Mouse (Mus musculus) cerebellum, postnatal 36 days (tissue): ENCODE measurements around the gene Myo10.

Source experiments
- DNase-seq, 2 experiments: peaks; one replicate each; pipeline ENCODE4 v3.0.0; 2021 to 2022; ENCODE audit warnings: mixed read lengths in 2 of 2

Myo10 gene

DNA sequence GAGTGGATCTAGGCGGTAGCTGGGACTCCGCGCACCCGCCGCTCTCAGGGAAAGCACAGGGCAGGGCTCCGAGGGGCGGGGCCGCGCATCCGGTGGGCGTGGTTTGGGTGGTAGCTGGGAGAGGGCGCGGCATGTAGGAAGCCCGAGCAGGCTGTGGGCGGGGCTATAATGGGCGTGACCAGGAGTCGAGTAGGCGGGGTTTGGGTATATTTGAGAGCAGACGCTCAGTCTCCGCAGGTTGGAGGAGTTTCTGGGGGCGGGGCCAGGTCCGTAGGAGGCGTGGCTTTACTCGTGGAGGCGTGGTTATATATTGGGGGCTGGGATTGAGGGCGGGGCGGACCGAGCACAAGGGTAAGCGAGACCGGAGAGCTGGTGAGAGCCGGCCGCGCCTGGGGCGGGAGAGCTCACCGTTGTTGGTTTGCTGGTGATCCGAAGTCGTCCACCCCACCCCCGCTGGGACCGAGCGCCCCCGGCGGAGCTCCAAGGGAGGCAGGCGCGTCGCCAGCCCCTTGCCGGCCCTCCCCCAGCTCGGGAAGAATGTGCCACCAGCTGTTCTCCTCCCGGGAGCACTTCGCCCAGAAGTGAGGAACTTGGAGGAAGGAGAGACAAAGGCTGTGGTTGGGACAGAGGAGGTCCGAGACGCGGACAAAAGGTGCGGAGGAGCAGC, at the start of gene Myo10:
Gene Myo10, plus strand, starts transcription at position 326 of the 667 bp plus-strand sequence.
- peak; percentile 96 to 98 for DNase-seq

DNA sequence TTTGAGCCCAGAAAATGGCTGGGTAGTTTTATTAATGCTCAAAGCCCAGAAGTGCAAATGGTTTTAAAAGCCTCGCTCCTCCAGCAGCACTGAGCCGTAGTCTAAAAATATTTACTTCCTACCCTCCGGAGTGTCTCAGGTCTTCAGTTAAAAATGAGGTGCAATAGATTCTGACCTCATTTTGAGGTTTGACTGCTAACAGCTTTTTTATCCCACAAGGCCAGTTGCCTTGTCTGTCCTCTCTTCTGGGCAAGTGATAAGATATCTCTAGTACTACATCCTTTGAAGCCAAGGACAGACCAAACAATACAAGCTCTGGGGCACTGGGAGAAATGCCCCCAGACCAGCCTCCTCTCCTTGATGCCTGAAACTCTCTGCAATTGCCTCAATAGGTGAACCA, 49.2 kb upstream of the Myo10 start:
- no peak for DNase-seq

DNA sequence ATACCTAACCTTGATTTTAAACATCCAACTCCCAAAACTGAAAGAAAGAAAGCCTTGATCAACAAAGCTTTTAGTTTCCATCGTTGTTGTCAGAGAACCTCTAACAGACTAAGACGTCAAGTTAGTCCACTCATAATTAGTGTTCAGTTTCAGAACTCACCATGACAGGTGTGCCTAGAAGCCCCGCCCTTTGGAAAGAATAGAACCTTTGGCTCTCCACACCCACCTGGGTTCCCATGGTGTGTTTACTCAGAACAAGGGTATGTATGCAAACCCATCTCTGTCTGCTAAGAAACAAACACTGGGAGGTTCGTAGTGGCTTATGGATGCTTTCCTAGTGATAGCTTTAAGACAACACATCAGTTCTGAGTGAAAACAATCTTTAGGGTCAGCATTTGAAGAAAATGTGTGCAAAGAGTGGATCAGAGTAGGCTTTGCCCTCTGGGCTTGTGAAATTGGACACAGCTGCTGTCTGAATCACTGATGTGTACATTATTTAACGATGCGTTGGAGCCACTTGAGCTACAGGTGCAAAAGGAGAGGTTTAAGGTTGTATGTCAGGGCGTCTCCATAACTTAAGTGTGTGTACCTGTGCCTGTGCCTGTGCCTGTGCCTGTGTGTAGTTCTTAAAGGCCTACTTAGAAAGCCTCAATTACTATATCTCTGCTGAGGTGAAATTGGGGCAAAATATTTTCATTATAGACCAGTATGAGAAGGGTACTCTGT, 48.3 kb upstream of the Myo10 start:
- no peak for DNase-seq

DNA sequence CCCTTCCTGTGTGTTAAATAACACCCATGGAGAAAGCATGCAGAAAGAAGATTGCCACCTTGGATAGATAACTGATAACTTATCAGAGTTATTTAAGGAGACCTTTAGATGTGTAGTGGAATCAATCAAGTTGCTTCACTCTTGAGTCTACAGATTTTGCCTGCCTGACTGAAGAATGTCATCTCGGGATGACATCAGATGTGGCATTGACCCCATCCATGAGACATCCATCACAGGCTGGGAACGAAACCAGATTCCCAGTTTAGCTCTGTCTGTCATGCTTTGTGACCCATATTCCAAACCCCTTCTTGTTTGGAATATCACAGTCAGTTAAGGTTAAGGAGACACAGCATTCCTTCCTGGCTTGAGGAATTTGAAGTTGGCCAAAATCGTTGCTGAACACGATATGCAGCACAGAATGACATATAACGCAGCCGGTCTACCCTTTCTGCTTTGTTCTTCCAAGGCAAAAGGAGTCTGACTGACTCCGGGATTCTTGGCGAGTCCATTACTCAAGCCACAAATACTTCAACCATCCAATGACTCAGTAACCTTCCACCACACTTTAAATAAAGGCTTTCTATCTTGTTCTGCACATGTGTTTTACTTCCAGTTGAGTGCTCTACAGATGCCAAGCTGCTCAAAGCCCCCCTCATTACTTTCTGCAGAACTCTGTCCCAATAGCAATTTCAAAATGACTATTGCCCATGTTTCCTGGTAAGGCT, 44.8 kb upstream of the Myo10 start:
- DNase-seq: no peak

DNA sequence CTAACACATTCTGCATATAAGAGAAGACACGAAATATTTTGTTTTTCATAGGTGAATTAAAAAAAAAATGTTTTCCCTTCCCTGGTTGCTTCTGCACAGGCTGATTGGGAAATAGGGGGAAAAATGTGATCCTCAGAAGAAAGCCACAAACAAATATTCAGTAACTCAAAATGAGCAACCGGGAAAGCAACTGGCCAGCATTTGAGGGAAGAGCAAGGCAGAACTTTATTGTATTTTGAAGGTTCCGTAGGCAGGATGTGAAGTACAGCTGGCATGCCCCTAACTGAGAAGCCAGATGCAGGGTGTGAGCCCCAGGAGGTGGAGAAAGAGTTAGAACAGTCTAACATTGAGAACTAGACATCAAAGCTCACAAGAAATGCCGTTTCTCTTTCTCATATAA, 44.0 kb upstream of the Myo10 start:
- DNase-seq: no peak

DNA sequence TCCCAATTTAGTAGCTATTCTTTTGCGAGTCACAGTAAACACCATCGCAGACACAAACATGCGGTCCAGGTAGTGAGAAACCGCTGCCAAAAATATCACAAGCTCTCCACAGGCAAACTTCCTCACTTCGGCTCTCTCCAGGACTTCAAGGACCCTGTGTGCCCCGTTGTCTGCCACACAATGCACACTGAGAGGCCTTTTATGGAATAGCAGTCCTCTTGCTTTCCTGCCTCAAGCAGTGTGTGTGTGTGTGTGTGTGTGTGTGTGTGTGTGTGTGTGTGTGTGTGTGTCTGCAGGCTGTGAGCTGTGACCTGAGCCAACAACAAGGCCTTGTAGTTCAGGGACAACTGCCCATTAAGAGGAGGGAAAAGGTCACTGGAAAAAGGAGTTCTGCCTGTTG, 41.6 kb upstream of the Myo10 start:
- DNase-seq: no peak

DNA sequence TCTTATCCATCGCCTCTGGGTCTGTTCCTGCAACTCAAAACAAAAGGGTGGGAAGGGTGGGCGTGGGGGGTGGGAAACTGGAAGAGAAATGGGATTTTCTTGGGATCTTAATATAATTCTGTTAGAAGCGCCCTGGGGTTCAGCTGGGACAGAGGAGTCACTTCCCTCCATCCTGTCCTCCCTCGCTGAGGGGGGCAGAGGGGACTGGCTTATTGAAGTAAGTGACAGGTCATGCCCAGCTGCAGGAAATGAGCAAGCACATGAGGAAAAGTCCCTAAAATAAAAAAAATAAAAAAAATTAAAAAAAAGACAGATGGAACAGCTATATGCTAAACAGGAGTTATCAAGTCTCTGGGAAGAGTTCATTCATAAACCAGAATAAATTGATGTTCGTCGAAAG, 40.3 kb upstream of the Myo10 start:
- no peak for DNase-seq

DNA sequence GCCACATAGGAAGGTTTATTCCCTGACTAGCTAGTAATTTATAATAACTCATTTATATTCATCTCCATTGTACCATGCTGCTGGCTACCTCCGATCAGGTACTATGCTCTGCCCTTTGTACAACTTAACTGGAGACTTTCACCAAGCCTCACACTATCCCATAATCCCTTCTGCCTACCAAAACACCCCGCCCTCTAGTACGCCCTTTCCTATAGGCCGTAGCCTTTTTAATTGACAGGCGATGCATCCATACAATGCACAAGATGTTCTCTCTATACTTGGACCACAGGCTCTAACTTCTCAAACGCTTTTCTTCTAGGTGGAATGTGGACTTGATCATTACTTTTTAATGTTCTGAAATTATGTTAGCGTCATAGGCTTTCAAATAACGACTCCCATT, 39.0 kb upstream of the Myo10 start:
- no peak for DNase-seq

DNA sequence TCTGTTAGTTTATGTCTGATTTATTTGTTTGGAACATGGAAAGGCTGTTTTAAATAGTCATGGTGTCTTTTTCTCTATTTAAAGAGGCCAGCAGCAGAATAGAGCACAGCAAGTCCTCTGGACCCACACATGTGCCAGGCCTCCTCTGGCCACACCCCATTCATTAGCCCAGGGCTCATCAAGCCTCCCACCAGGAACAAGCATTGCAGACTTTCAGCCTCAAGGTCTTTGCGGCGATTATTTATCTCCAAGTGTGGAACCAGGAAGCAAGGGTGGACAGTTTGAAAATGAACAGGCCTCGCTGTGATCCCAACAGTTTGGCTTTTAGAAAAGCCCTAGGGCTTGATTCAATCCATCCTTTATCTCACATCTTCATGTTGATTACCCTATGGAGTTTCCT, 35.5 kb upstream of the Myo10 start:
- no peak for DNase-seq

DNA sequence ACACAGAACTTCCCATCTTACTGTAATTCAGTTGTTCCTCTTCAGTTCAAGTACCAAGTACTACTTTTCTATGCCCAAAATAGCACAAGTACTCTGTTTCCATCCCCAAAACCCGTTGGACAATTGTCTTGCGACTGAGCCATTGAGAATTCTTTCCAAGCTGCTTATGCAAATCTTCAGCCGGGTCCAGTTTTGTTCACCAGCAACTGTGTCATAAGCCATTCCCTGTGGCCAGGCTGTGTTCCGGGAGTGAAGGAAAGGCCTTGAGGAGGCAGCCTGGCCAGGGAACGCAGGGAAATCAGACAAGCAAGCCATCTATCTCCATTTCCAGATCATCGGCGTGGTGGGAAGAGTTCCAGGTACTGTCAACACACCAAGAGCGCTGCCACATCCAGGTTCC, 34.4 kb upstream of the Myo10 start:
- no peak for DNase-seq

DNA sequence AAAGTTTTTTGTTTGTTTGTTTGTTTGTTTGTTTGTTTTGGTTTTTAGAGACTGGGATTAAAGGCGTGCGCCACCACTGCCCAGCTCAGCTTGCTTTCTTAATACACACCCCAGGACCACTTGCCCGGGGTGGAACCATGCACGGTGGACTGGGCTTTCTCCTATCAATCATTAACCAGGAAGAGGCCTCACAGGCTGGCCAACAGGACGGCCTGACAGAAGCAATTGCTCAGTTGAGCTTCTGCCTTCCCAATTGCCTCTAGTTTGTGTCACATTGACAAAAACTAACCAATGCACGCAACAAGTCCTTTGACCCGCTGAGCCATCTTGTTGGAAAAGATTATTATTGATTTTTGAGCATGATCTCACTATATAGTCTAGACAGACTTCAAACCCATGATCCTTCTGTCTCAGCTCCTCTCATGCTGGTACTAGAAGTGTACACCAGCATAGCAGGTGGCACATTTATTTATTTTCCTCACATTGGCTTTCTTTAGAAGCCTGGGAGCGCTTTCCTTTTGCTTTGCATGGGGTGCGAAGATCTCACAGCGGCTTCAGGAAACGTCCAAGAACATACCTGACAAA, 32.9 kb upstream of the Myo10 start:
- DNase-seq: no peak

DNA sequence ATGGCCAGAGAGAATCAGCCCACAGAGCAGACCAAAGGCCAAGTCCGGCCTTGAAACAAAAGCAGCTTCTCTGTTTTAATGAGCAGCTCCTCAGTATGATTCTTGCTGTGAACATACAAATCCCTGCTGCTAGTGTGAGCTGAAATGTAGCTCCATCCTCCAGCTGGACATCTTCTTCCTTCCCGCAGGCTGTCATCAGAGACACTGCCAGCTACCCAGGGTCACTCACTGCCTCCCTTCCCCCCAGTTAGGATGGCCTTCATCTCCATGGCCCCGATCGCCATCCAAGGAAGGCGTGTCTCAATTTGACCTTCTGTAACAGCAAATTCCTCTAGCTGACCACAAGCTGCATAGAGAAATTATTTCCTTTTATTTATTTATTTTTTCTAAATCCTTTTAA, 32.4 kb upstream of the Myo10 start:
- peak; percentile 58 to 64 for DNase-seq

DNA sequence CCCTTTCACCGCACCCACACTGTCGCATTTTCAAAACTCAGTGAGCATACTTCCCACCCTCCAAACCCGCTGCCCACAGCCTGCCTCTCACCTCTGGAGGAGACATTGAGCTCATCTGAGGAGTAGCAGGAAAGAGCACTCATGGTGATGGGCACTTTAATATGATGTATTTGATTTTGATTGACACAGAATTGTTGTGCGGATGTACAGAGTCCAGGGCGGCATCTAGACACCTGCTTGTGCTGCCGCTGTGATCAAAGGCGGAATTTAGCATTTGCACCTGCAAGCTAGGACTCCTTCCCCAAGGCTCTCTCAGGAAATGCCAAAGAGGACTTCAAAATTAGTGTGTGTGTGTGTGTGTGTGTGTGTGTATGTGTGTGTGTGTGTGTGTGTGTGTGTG, 31.4 kb upstream of the Myo10 start:
- DNase-seq: no peak

DNA sequence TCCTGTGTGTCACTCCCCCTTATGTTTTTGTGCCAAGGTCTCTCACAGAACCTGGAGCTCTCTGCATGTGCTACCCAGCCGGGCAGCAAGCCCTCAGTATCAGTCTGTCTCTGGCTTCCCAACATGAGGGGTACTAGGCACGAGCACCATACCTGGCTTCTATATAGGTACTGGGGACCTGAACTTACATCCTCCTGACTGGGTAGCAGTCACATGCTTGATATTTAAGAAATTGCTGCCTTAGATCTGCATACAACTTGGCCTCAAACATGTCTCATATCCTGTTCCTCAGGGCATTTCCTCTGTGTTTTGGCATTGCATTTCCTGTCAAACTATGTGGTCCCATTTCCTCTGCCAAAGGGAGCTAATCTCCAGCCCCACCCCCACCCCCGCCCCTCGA, 30.4 kb upstream of the Myo10 start:
- no peak for DNase-seq

DNA sequence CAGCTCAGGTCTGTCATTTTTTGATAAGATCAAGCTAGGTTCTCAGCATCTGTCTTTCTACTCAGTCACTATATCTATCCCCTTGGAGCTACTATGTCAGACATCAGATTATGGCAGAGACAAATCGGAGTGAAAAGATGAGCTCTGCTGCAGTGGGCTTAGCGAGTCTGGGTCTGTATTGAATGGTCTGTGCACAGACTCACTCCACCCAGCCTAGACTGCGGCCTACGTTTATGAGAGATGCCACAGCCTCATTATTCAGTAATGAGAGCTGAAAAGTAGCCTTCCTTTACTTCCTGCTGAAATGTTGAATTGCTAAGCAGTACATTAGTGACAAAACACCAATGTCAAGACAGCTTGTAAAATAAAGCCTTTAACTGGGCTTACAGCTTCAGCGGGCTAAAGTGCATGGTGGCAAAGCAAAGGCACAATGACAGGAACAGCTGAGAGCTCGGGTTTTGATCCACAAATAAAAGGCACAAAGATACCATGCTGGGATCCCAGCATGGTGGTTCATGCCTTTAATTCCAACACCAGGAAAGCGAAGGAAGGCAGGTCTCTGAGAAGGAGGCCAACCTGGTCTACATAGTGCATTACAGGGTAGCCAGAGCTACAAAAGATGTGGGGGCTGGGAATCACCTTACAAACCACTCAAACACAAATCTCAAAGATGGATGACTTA, 28.7 kb upstream of the Myo10 start:
- DNase-seq: no peak

DNA sequence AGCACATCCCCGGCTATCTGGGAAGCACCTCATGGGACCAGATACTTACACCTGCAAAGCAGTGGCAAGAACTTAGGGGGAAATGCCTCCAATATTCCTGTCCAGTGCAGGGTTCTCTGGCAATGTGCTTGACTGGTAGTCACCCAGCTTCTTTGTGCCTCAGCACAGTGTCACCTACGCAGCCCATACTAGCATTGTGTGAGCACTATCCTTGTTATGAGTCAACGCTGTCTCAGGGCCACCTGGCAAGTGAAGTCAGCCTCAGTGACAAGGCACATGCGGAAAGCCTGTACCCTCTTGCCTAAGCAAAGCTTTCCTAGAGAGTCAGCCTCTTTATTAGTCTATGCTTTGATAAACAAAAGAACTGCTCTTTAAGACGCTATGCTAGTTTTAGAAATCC, 24.0 kb upstream of the Myo10 start:
- no peak for DNase-seq

DNA sequence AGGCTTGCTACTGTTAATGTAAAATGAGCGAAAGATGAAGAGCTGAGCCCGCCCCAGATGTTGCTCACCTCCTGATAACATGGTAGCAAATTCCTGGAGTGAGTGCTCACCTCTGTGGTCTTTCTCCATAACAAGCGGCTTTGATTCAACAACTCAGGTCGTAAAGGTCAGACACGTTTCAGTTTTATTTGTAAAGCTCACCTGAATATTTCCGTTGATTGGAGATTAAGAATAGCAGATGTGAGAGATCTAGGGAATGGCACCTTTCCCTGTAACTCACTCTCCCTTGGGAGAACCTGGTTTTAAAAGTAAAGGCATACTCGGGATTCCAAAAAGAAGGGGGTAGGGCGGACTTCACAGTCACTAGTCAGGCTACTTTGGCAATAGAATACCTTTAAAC, 20.0 kb upstream of the Myo10 start:
- DNase-seq: no peak

DNA sequence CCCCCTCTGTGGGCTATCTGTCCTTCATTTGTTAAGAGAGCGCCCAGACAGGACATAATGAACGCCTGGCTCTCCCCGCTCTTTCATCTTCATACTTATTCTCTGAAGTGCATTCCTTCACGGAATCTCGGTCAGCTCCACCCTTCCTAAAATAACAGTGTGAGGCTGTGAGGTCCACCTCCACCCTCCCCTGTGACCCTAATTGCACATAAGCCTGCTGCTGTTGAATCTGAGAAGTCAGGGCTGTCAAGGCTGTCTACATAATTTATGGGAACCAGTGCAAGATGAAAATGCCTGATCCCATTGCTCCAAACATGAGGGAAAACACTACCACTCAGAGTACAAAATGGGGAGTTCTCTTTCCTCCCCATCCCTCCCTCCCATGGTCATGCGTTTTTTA, 19.0 kb upstream of the Myo10 start:
- DNase-seq: no peak

DNA sequence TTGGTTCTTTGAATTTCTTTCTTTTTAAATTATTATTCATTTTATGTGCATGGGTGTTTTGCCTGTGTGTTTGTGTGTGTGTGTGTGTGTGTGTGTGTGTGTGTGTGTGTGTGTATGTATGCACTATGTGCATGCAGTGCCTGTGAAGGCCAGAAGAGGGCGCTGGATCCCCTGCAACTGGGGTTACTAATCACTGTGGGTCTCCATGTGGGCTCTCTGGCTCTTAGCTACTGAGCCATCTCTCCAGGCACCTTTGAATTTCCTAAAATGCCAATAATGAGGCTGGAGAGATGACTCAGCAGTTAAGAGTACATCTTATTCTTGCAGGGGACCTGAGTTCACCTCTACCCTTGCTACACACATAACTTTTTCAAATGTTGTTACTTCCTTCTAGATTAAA, 18.1 kb upstream of the Myo10 start:
- no peak for DNase-seq

DNA sequence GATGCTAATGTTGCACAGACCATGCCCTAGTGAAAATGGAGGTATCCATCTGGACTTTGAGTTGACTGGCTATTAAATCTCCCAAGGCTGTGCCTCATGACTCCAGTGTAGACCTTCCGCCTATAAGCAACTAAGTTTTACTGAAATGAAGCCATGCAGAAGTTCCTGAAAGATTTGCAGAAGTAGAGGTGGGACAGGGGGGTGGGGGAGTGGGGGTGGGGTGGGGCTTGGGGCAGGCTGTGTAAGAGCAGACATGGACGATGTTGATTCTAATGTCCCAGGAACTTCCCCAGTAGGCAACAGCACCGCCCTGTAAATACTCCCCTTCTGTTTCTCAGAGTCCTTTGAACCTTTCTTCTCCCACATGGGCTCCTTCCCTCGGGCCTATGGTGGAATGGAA, 16.9 kb upstream of the Myo10 start:
- no peak for DNase-seq

DNA sequence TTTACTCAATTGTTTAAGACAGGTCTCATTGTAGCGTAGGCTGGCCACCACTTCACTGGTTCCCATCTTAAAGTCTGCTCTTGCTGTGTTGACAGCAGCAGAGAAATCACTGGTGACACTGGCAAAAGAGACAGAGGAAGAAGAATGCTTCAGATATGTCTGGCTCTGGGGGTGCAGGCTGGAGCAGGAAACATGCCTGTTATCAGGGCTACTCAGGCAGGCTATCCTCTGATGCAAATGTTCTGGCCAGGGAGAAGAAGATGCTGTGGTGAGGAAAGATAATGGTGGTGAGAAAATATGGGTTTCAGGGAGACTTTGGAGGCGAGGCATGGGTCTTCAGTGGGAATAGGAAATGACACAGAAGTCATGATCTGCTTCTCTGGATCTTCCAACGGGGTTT, 13.6 kb upstream of the Myo10 start:
- DNase-seq: no peak

DNA sequence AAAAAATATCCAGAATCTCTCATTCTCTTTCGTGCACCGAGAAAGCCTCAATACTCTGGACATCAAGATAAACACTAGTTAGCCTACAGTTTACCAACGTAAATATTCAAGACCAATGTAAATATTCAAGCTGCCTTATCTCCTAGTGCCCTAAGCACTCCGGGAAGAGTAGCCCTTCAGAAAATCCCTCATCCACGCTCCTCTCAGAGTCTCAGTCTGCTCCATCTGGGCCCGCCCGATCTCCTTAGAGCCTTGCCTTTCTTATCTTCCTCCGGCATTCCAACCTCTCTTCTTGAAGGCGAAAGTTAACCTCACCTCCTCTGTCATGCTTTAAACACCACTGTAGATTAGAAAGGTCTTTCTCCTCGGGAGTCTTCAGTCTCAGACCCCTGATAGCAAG, 13.1 kb upstream of the Myo10 start:
- no peak for DNase-seq

DNA sequence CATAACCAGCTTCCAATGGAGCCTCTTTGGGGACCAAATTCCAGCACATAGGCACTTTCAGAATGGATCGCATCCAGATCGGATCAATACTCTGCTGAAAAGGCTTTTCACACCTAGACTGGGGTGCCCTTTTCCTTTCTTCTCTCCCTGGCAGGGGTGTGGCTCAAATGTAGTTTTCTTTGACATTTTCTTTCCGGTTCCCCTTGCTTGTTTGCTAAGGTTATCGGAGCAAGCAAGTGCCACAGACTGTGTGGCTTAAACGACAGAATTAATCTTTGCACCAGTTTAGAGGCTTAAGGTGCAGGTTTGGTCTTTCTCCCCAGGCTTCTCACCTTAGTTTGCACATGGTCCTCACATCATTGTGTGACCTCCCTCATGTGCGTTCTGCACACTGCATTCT, 11.1 kb upstream of the Myo10 start:
- DNase-seq: no peak
